Mouse (Mus musculus): ENCODE data around the gene Clstn2.

- TF ChIP-seq CTCF (IDR thresholded peaks at IDR 0.05; ENCODE audit: low read depth, low read length) (no peak), POLR2A (IDR thresholded peaks at IDR 0.05; ENCODE audit: borderline replicate concordance, low read depth, low read length) (no peak)
These were observed 398.1 kb downstream of the Clstn2 start for GRCm38 (mm10) chr9:97634831-97635230.
